Mouse (Mus musculus) CH12.LX (cell line): Measurements from ENCODE around the gene Lrrk2.

Source experiments
- CTCF ChIP-seq, 2 experiments: IDR thresholded peaks in 1 of 2; conservative IDR thresholded peaks in 1 of 2; 2 replicates each; pipeline ENCODE4 v1.5.1; 2011 to 2012; ENCODE audit warnings: low read depth in 2 of 2, low read length in 2 of 2, improper control_type of control experiment in 1 of 2, inconsistent platforms in 1 of 2, mild to moderate bottlenecking in 1 of 2, moderate library complexity in 1 of 2
- E2F4 ChIP-seq: IDR thresholded peaks from 2 replicates; pipeline ENCODE4 v1.6.1; 2011; ENCODE audit warnings: low read depth, low read length, improper control_type of control experiment; ENCODE audit not compliant: insufficient replicate concordance
- EP300 ChIP-seq: IDR thresholded peaks from 2 replicates; pipeline ENCODE4 v1.6.1; 2011; ENCODE audit warnings: low read length, improper control_type of control experiment
- JUN ChIP-seq: IDR thresholded peaks from 2 replicates; pipeline ENCODE4 v1.6.1; 2011; ENCODE audit warnings: low read depth, mild to moderate bottlenecking, low read length, improper control_type of control experiment, moderate library complexity; ENCODE audit not compliant: insufficient read depth
- JUND ChIP-seq: conservative IDR thresholded peaks from 2 replicates; pipeline ENCODE4 v1.6.1; 2011; ENCODE audit warnings: low read depth, low read length, improper control_type of control experiment
- KAT2A ChIP-seq: IDR thresholded peaks from 2 replicates; pipeline ENCODE4 v1.6.1; 2012; ENCODE audit warnings: low read length, improper control_type of control experiment, inconsistent platforms; ENCODE audit not compliant: insufficient replicate concordance
- MAFK ChIP-seq: IDR thresholded peaks from 2 replicates; pipeline ENCODE4 v1.6.1; 2011; ENCODE audit warnings: low read length, improper control_type of control experiment; ENCODE audit not compliant: insufficient replicate concordance
- MAZ ChIP-seq: IDR thresholded peaks from 2 replicates; pipeline ENCODE4 v1.6.1; 2012; ENCODE audit warnings: low read depth, mild to moderate bottlenecking, inconsistent platforms, low read length, improper control_type of control experiment, moderate library complexity
- POLR2A ChIP-seq: IDR thresholded peaks from 2 replicates; pipeline ENCODE4 v1.6.1; 2011; ENCODE audit warnings: low read depth, mild to moderate bottlenecking, improper control_type of control experiment, low read length
- SMC3 ChIP-seq: IDR thresholded peaks from 2 replicates; pipeline ENCODE4 v1.6.1; 2011; ENCODE audit warnings: low read depth, low read length, improper control_type of control experiment
- UBTF ChIP-seq: IDR thresholded peaks from 2 replicates; pipeline ENCODE4 v1.6.1; 2012; ENCODE audit warnings: low read depth, mild to moderate bottlenecking, inconsistent platforms, low read length, improper control_type of control experiment, moderate library complexity
- USF1 ChIP-seq: IDR thresholded peaks from 2 replicates; pipeline ENCODE4 v1.6.1; 2014; ENCODE audit warnings: low read depth, mild to moderate bottlenecking, inconsistent platforms, low read length, improper control_type of control experiment
- ZC3H11A ChIP-seq: IDR thresholded peaks from 2 replicates; pipeline ENCODE4 v1.6.1; 2012; ENCODE audit warnings: low read depth, mild to moderate bottlenecking, inconsistent platforms, low read length, improper control_type of control experiment
- ZMIZ1 ChIP-seq: IDR thresholded peaks from 2 replicates; pipeline ENCODE4 v1.6.1; 2012; ENCODE audit warnings: low read depth, mild to moderate bottlenecking, inconsistent platforms, low read length, improper control_type of control experiment

- TF ChIP-seq CTCF (conservative IDR thresholded peaks at IDR 0.05 in 1 of 2, IDR thresholded peaks at IDR 0.05 in 1 of 2; ENCODE audit: low read depth in 2 of 2, low read length in 2 of 2) (no peak), EP300 (no peak), MAZ (no peak), ZMIZ1 (no peak), SMC3 (no peak), POLR2A (no peak), USF1 (no peak), JUN (no peak), JUND (no peak), E2F4 (no peak), UBTF (no peak), KAT2A (no peak), MAFK (no peak), ZC3H11A (no peak)
These were observed 14.7 kb upstream of the Lrrk2 start for GRCm38 (mm10) chr15:91658227-91658626.
